Mouse (Mus musculus) bone marrow macrophage, adult 2 months (primary cell): ENCODE results near the gene 4930402H24Rik. TPM values are rescaled to one million over a fixed set of nuclear protein-coding genes. Genes with fewer than 3 reads are reported as not detected.

Source experiments
- H3K27ac ChIP-seq: 2 replicates; pipeline ENCODE4 v1.5.1; 2012; ENCODE audit warnings: low read depth, low read length; ENCODE audit not compliant: insufficient read depth
- H3K4me1 ChIP-seq: 2 replicates; pipeline ENCODE4 v1.6.1; 2012; ENCODE audit warnings: low read length; ENCODE audit not compliant: control insufficient read depth, insufficient read depth
- H3K4me3 ChIP-seq: 2 replicates; pipeline ENCODE4 v1.5.1; 2012; ENCODE audit warnings: mild to moderate bottlenecking, low read length, moderate library complexity; ENCODE audit not compliant: insufficient read depth
- CTCF ChIP-seq: IDR thresholded peaks from 2 replicates; pipeline ENCODE4 v1.5.1; 2012; ENCODE audit warnings: low read depth, mild to moderate bottlenecking, low read length, moderate library complexity
- POLR2A ChIP-seq: IDR thresholded peaks from 2 replicates; pipeline ENCODE4 v1.6.1; 2012; ENCODE audit warnings: mild to moderate bottlenecking, low read depth, low read length, borderline replicate concordance
- polyA plus RNA-seq: library from polyadenylated mRNA; stranded (reverse); fragments of >200 nt; gene quantifications from 2 replicates; pipeline ENCODE4 v1.2.4, GENCODE M21; 2012; ENCODE audit not compliant: missing spikeins, insufficient read depth, insufficient read length

The 4930402H24Rik gene
- polyA plus RNA-seq, 1 experiment: 22.8 TPM

DNA sequence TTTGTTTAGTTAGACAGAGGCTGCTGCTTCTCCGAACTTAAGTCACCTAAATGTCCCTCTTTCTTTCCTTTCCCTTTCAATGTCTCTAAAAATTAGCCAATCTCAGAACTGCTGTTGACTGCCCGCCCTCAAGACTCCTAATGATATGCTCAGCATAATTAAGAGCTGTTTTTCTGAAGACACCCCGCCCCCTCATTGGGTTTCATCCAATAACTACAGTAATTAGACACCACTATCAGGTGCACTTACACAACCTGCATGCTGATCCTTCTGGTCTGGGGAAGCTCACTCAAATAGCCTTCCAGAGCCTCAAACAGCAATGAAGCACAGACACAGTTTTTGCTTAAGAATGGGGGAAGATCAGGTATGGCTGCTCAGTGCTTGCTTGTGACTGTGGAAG, 156.5 kb downstream of the 4930402H24Rik start:
- H3K27ac ChIP-seq: no peak overlapping the region
- TF ChIP-seq CTCF (no peak), POLR2A (no peak)
- H3K4me3 ChIP-seq: no peak overlapping the region
- no peaks in the 10 kb centered on the region for H3K4me1 ChIP-seq

DNA sequence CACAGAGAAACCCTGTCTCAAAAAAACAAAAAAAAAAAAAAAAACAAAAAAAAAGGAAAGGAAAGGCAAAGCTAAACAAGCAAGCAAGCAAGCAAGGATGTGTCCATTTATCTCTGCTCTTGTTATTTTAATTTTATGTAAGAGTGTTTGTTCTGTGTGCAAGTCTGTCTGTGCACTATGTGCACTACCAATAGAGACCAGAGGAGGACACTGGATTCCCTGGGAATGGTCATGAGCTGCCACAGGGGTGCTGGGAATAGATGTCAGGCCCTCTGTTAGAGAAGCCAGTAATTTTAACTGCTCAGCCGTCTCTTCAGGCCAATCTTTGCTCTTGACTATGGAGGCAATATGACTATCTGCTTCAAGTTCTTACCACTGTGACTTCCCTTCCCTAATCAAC, 162.6 kb downstream of the 4930402H24Rik start:
- Histone ChIP-seq H3K4me1 (no peaks in the 10 kb centered on the region), H3K4me3 (no peak overlapping the region), H3K27ac (no peak overlapping the region)
- no peak for TF ChIP-seq POLR2A
- TF ChIP-seq CTCF: no peak

DNA sequence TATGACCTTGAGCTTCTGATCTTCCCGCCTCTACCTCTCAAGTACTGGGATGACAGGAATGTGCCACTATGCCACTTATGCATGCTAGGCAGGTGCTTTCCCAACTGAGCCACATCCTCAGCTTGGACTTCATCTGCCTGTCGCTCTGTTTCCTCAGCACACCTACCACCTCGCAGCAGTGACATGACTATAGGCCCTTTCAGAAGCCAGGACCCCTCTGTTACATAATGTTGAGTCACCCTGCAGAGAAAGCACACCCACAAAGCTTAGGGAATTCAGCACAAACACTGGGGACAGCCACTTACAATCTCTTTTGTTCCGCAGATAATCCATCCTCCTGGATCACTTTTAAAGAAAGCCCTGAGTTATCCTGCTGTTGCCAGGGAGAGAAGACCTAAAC, 166.1 kb downstream of the 4930402H24Rik start:
- no peak overlapping the region for H3K4me3 ChIP-seq
- no peak for TF ChIP-seq CTCF
- TF ChIP-seq POLR2A: no peak
- H3K4me1 ChIP-seq: no peaks in the 10 kb centered on the region
- no peak overlapping the region for H3K27ac ChIP-seq

DNA sequence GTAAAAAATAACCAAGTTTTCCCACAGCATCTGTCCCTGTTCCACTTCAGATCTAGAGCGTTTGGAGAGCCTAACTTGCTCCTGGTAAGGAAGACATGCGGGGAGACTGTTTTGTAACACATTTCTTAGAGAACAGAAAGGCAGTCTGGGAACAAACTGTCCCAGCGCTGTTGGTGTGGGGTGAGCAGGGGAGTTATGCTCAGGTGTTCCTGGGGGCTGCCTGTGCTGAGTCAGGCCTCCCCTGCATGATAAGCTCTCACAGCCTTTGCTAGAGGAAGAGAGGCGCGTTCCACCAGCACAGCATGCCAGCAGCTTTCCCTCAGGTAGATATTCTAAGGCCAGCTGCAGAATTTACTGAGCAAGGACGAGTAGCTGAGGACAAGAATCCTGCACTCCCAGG, 168.2 kb downstream of the 4930402H24Rik start:
- TF ChIP-seq POLR2A (no peak), CTCF (no peak)
- H3K4me1 ChIP-seq: no peaks in the 10 kb centered on the region
- H3K27ac ChIP-seq: no peak overlapping the region
- no peak overlapping the region for H3K4me3 ChIP-seq

DNA sequence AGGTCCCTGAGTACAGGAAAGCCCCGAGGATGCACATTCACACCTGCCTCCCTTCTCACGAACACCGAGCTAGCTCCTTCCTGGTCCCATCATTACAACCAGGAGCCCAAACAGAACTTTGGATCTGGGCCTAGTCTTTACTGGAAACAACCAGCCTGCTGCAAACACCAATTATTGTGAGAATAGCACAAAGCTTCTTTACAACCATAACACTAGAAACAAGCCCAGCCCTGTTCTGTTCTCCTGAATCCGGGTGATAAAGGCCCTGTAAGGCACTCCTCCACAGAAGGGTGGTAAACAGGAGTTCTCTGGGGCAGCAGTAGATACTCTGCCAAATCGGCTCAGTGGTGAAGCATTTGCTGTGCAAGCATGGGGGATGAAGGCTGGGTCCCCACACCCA, 170.9 kb downstream of the 4930402H24Rik start:
- Histone ChIP-seq H3K4me1 (peaks cover 15% of the 10 kb centered on the region), H3K4me3 (no peak overlapping the region), H3K27ac (no peak overlapping the region)
- no peak for TF ChIP-seq CTCF
- no peak for TF ChIP-seq POLR2A

DNA sequence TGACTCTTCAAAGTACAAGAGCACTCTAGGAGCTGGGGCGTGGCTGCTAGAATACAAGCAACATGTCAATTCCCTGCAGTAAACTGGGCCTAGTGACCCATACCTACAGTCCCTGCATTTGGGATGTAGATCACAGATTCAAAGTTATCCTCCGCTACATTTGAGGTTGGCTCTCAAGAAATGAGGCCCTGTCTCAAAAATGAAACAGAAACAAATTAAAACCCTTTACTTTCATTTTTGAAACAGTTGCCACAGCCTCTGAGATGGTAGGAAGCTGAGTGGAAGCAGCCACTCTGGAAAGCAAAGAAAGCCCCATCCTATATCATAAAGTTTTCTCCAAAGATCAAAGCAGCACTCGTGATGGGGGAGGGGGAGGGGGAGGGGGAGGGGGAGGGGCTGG, 172.8 kb downstream of the 4930402H24Rik start:
- TF ChIP-seq CTCF (no peak), POLR2A (no peak)
- Histone ChIP-seq H3K4me3 (no peak overlapping the region), H3K4me1 (peaks cover 31% of the 10 kb centered on the region), H3K27ac (no peak overlapping the region)

DNA sequence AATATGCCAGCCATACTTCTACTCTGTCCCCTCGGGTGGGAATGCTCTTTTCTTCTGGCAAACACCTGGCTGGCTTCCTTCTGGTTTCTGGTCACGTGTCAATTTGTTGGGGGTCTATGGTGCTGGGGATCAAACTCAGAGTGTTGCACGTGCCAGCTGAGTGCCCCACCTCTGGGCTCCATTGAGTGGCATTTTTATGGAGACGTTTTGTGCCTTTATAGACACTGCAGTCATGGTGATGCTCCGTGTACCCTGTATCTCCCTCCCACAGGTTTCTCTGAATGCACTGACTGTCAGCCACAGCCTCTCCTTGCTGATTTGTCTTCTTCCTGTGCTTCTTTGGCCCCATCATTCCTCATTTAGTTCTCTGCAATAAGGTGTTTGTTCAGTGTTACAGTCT, 174.4 kb downstream of the 4930402H24Rik start:
- Histone ChIP-seq H3K4me3 (no peak overlapping the region), H3K27ac (peak overlapping the region; percentile 52), H3K4me1 (peaks cover 40% of the 10 kb centered on the region)
- no peak for TF ChIP-seq POLR2A
- TF ChIP-seq CTCF: no peak

DNA sequence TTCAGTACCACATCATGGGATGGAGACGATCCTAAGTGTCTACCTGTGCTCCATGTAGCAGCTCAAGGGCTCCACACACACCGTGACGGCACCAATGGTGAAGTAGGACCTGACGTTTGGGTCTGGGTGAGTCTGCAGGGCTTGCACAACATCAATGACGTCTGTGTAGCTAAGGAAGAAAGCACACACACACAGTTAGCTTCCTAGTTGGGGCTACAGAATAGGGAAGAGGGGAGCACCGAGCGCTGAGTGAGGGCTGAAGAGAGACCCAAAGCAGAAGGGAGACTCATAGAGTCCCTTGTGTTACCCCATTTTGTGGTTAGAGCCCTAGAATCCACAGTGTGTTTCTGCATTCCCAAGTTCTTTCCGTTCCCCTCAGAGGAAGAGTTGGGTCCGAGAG, 175.5 kb downstream of the 4930402H24Rik start:
- Histone ChIP-seq H3K4me3 (no peak overlapping the region), H3K27ac (peak overlapping the region; percentile 52), H3K4me1 (peaks cover 40% of the 10 kb centered on the region)
- no peak for TF ChIP-seq CTCF

DNA sequence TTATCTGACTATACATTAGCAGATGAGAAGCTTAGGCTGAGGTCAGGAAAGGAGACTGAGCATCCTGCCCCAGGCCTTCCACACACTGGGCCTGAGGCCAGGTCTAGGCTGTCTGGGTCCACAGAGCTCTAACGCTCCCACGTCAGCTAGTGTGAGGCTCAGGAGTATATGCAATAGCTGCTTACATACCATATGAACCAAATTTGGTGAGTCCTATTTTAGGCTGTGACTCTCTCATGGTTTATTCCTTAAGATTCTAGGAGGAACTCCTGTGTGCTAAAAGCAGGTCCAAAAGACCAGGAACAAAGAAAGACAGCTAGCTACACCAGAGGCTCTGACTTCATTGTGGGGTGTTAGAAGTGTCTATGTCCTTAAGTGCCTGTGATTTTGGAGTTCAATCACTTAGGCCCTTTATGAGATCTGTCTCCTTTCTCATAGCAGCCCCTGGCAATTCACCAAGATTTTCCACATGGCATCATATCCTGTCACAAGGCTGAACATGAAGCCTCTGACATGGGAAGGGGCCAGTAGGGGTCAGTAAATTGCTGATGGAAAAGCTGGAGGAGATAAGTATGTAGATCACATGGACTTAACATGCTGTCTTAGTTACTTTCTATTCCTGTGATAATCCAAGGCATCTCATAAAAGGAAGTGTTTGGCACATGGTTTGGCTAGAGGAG, 177.2 kb downstream of the 4930402H24Rik start:
- peak overlapping the region; percentile 82 for H3K27ac ChIP-seq
- no peak overlapping the region for H3K4me3 ChIP-seq
- TF ChIP-seq POLR2A: no peak
- no peak for TF ChIP-seq CTCF
- H3K4me1 ChIP-seq: peaks cover 40% of the 10 kb centered on the region

DNA sequence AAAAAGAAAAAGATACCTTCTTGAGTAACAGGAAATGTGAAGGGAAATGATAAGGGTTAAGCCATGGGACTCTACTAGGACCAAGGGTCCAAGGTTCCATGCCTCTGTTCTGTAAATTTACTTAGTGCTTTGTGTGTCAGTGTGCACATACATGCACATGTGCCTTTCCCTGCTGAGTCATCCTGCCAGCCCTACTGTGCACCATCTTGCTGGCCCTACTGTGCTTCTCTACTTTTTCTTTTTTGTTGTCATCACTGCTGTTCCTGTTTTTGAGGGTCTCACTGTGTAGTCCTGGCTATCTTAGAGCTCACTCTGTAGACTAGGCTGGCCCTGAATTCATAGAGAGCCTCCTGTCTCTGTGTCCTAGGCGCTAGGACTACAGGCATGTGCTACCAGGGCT, 178.5 kb downstream of the 4930402H24Rik start:
- Histone ChIP-seq H3K4me1 (peaks cover 40% of the 10 kb centered on the region), H3K4me3 (no peak overlapping the region), H3K27ac (peak overlapping the region; percentile 82)
- TF ChIP-seq CTCF (no peak), POLR2A (no peak)

DNA sequence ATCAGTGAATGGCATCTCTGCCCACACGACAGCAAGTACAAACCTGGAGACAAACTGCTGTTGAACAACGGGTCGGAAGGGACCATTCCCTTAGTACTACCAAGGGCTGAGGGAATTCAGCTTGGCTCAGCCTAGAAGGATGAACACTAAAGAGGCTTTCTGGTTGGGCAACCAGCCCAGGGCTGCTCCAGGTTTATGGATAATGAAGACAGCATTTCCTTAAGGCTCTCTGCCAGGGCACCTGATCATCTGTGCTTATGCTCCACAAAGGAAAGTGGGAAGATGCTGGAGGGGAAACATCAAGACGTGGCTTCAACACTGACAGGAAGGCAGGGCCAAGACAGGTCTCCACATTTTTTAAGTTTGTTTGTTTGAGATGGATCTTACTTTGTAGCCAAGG, 181.8 kb downstream of the 4930402H24Rik start:
- peaks cover 16% of the 10 kb centered on the region for H3K4me1 ChIP-seq
- no peak overlapping the region for H3K27ac ChIP-seq
- TF ChIP-seq POLR2A: no peak
- no peak for TF ChIP-seq CTCF
- H3K4me3 ChIP-seq: no peak overlapping the region
